In genomic region chr1:24428306-24428705, GRCm38 (mm10) we compare ENCODE assay signal across 26 mouse cellular contexts.
"Had no signal": no experiment of that assay in that cellular context is flagged by ENCODE, and none has a peak within 500 bp of the region (broad histone marks: within the 10 kb centered on the region; RNA-seq: fewer than 3 reads in every experiment).

No protein-coding gene starts in this region.

- H3K36me3 ChIP-seq: heart, embryonic 10.5 days; heart, embryonic 12.5 days; hindbrain, embryonic 10.5 days; hindbrain, embryonic 12.5 days; hindbrain, embryonic 15.5 days; limb, embryonic 10.5 days; limb, embryonic 12.5 days; liver, embryonic 13.5 days had no signal

- DNase-seq: gastrocnemius, adult 2 months; gastrocnemius, postnatal 10 days; gastrocnemius, postnatal 25 days; heart, adult 18-20 months; heart, postnatal 10 days; heart, postnatal 4 days; kidney, adult 11 months; kidney, adult 2 months; kidney, adult 9 months; kidney, postnatal 10 days; kidney, postnatal 25 days; kidney, postnatal 4 days; liver; liver, embryonic 13.5 days had no signal

- H3K27ac ChIP-seq: gastrocnemius, adult 2 months; heart, embryonic 10.5 days; hindbrain, embryonic 10.5 days; hindbrain, embryonic 12.5 days; hindbrain, embryonic 15.5 days; hindbrain, postnatal 0 days; layer of hippocampus, adult 2 months; left cerebral cortex, adult 2 months; limb, embryonic 10.5 days; limb, embryonic 12.5 days; liver, embryonic 13.5 days had no signal

- H3K9me3 ChIP-seq: heart, embryonic 10.5 days; hindbrain, embryonic 10.5 days; hindbrain, embryonic 12.5 days; hindbrain, embryonic 15.5 days; limb, embryonic 10.5 days; limb, embryonic 12.5 days; liver, embryonic 13.5 days had no signal

- H3K9ac ChIP-seq: heart, embryonic 12.5 days; hindbrain, embryonic 12.5 days; hindbrain, embryonic 15.5 days; limb, embryonic 12.5 days; liver, embryonic 13.5 days had no signal

- ATAC-seq: hindbrain, postnatal 0 days; intestine, embryonic 16.5 days had no signal

- H3K4me3 ChIP-seq: gastrocnemius, adult 2 months; heart, embryonic 10.5 days; heart, embryonic 12.5 days; hindbrain, embryonic 10.5 days; hindbrain, embryonic 12.5 days; hindbrain, embryonic 15.5 days; layer of hippocampus, adult 2 months; left cerebral cortex, adult 2 months; limb, embryonic 10.5 days; limb, embryonic 12.5 days; liver, embryonic 13.5 days had no signal

- H3K4me1 ChIP-seq: heart, embryonic 10.5 days; heart, embryonic 12.5 days; hindbrain, embryonic 10.5 days; hindbrain, embryonic 12.5 days; hindbrain, embryonic 15.5 days; limb, embryonic 10.5 days; limb, embryonic 12.5 days; liver, embryonic 13.5 days had no signal

- H3K4me2 ChIP-seq: heart, embryonic 12.5 days; hindbrain, embryonic 12.5 days; hindbrain, embryonic 15.5 days; limb, embryonic 12.5 days; liver, embryonic 11.5 days; liver, embryonic 13.5 days had no signal

- H3K27me3 ChIP-seq: heart, embryonic 12.5 days; hindbrain, embryonic 12.5 days; hindbrain, embryonic 15.5 days; limb, embryonic 12.5 days; liver, embryonic 13.5 days had no signal
